Mouse (Mus musculus) heart, embryonic 15.5 days (tissue): ENCODE measurements at regions not wholly inside any gene's neighbourhood (a gene's known extent, or its start where the extent isn't known, plus 50 kb on each side); places are given as distances from the start of the nearest gene placed in this dataset.

Source experiments
- ATAC-seq: fragments of 200-750 bp; cut with Nextera tagmentation; replicated peaks from 2 replicates; pipeline ENCODE4 v1.8.0; 2017; ENCODE audit warnings: low read depth, moderate TSS enrichment; ENCODE audit not compliant: insufficient number of reproducible peaks, insufficient read depth, low FRiP score
- H3K27ac ChIP-seq: fragments of 300-500 bp; sonication (generic); 2 replicates; pipeline ENCODE4 v1.5.1; 2015; ENCODE audit warnings: mild to moderate bottlenecking, inconsistent platforms
- H3K27me3 ChIP-seq: fragments of 300-500 bp; sonication (generic); 2 replicates; pipeline ENCODE4 v1.6.1; 2015; ENCODE audit warnings: inconsistent platforms
- H3K36me3 ChIP-seq: fragments of 300-500 bp; sonication (generic); 2 replicates; pipeline ENCODE4 v1.6.1; 2015; ENCODE audit warnings: mild to moderate bottlenecking, inconsistent platforms
- H3K4me1 ChIP-seq: fragments of 300-500 bp; sonication (generic); replicated peaks from 2 replicates; pipeline ENCODE4 v1.6.1; 2015; ENCODE audit warnings: inconsistent platforms
- H3K4me2 ChIP-seq: fragments of 300-500 bp; sonication (generic); 2 replicates; pipeline ENCODE4 v1.6.1; 2015; ENCODE audit warnings: inconsistent platforms, mild to moderate bottlenecking, moderate library complexity
- H3K4me3 ChIP-seq: fragments of 300-500 bp; sonication (generic); 2 replicates; pipeline ENCODE4 v1.5.1; 2015; ENCODE audit warnings: mild to moderate bottlenecking, inconsistent platforms
- H3K9ac ChIP-seq: fragments of 300-500 bp; sonication (generic); 2 replicates; pipeline ENCODE4 v1.6.1; 2015; ENCODE audit warnings: mild to moderate bottlenecking, inconsistent platforms
- H3K9me3 ChIP-seq: fragments of 300-500 bp; sonication (generic); replicated peaks from 2 replicates; pipeline ENCODE4 v1.6.1; 2016; ENCODE audit warnings: inconsistent platforms
- WGBS: fragments of 180-500 bp; shearing (Covaris S2); methylation state at CpG from one replicate; pipeline ENCODE4 v1.1.7; 2015; ENCODE audit warnings: mixed read lengths; 5-methylcytosine and 5-hydroxymethylcytosine counted together

GRCm38 (mm10) chr8:115968121-115968520, 260.5 kb upstream of the Maf start:
- Histone ChIP-seq H3K4me3 (no peak overlapping the region), H3K4me1 (no peaks in the 10 kb centered on the region), H3K27me3 (no peaks in the 10 kb centered on the region), H3K36me3 (no peaks in the 10 kb centered on the region), H3K9me3 (no peaks in the 10 kb centered on the region), H3K9ac (no peak overlapping the region), H3K4me2 (no peak overlapping the region), H3K27ac (no peak overlapping the region)
- no peak for ATAC-seq
- 88% methylated on average over 5 of the region's 5 CpGs for WGBS

GRCm38 (mm10) chr8:115965981-115966380, 258.4 kb upstream of the Maf start:
- no peaks in the 10 kb centered on the region for H3K36me3 ChIP-seq
- no peak for ATAC-seq
- H3K4me2 ChIP-seq: no peak overlapping the region
- no peaks in the 10 kb centered on the region for H3K4me1 ChIP-seq
- no peaks in the 10 kb centered on the region for H3K27me3 ChIP-seq
- H3K27ac ChIP-seq: no peak overlapping the region
- H3K4me3 ChIP-seq: no peak overlapping the region
- H3K9ac ChIP-seq: no peak overlapping the region
- WGBS: 77% methylated on average over 7 of the region's 7 CpGs
- no peaks in the 10 kb centered on the region for H3K9me3 ChIP-seq

DNA sequence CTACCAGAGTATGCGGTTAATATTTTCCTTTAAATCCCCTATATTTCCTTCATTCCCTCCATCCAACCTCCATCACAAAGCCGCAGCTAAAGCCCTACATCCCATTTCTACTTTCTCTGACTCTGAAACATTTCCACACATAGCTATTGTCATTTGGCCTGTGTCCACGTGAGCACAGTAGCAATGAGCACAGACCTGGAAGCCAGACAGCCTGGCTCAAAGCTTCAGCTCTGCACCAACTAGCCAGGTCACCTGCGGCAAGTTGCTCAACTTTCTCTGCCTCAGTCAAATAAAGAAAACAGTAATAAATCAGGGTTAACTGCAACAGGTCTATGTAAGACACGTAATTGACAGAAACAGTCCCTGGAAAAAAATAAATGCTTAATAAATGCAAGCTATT, 247.8 kb upstream of the Maf start:
- H3K27me3 ChIP-seq: no peaks in the 10 kb centered on the region
- H3K4me2 ChIP-seq: no peak overlapping the region
- H3K27ac ChIP-seq: no peak overlapping the region
- H3K9me3 ChIP-seq: no peaks in the 10 kb centered on the region
- no peak for ATAC-seq
- no peak overlapping the region for H3K4me3 ChIP-seq
- H3K36me3 ChIP-seq: no peaks in the 10 kb centered on the region
- no peaks in the 10 kb centered on the region for H3K4me1 ChIP-seq
- WGBS: 78% methylated on average over 5 of the region's 5 CpGs
- no peak overlapping the region for H3K9ac ChIP-seq

DNA sequence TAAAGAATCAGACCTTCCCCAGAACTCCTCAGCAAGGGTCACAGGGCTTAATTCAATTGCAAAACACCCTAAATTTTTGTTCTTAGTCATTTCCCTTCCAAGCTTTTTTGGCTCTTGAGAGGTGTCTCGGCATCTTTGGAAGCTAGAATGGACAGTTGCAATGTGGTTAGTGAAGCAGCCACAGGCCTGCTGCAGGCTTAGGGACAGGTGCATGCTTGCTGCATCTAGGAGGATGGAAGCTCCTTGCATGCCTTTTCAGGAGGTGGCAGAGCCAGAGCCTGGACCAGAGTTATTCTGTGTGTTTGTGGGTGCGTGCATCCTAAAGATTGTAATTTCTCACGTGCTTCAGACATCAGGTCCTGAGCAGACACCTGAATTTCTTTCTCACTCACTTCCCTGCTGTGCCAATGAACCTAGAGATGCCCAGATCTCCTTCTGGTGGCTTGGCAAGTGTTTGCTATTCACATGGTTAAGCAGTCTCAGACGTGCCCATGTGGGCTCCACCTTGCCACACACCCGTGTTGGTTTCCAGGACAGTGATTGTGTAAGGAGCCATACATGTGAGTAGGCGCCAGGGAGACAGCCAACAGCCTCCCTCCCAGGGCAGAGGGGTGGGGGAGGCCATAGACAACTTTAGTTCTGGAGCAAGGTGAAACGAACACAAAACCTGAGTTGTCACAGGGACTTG, 246.3 kb upstream of the Maf start:
- Histone ChIP-seq H3K27me3 (no peaks in the 10 kb centered on the region), H3K4me2 (no peak overlapping the region), H3K9me3 (no peaks in the 10 kb centered on the region), H3K9ac (no peak overlapping the region), H3K4me3 (no peak overlapping the region), H3K4me1 (no peaks in the 10 kb centered on the region), H3K36me3 (no peaks in the 10 kb centered on the region), H3K27ac (no peak overlapping the region)
- 76% methylated on average over 7 of the region's 7 CpGs for WGBS
- no peak for ATAC-seq

DNA sequence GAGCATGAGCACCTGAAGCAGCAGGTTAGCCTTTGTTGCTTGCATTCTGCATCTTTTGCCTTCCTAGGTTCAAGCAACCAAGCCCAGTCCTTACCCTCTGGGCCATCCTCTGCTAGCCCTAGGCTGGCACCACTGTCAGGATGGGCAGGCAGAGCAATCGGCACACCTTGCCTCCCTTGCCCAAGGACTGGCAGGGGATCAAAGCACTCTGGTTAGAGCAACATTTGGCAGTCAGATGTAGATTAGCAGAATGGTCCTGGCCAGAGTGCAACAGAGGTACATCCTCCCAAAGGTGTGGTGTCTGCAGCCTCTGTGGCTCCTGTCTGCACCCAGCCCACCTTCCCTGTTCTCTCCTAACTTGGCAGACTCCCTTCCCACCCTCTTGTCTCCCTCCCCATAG, 244.9 kb upstream of the Maf start:
- H3K9ac ChIP-seq: no peak overlapping the region
- WGBS: 74% methylated on average over 1 of the region's 1 CpGs
- ATAC-seq: no peak
- H3K36me3 ChIP-seq: no peaks in the 10 kb centered on the region
- H3K27ac ChIP-seq: no peak overlapping the region
- no peaks in the 10 kb centered on the region for H3K4me1 ChIP-seq
- H3K4me2 ChIP-seq: no peak overlapping the region
- H3K9me3 ChIP-seq: no peaks in the 10 kb centered on the region
- no peak overlapping the region for H3K4me3 ChIP-seq
- H3K27me3 ChIP-seq: no peaks in the 10 kb centered on the region

- Histone ChIP-seq H3K4me2 (no peak overlapping the region), H3K4me3 (no peak overlapping the region), H3K36me3 (no peaks in the 10 kb centered on the region), H3K27me3 (no peaks in the 10 kb centered on the region), H3K4me1 (no peaks in the 10 kb centered on the region), H3K9me3 (no peaks in the 10 kb centered on the region), H3K27ac (no peak overlapping the region), H3K9ac (no peak overlapping the region)
- WGBS: 71% methylated on average over 2 of the region's 2 CpGs
- no peak for ATAC-seq
Observed at GRCm38 (mm10) chr8:115948916-115949315, 241.3 kb upstream of the Maf start.

DNA sequence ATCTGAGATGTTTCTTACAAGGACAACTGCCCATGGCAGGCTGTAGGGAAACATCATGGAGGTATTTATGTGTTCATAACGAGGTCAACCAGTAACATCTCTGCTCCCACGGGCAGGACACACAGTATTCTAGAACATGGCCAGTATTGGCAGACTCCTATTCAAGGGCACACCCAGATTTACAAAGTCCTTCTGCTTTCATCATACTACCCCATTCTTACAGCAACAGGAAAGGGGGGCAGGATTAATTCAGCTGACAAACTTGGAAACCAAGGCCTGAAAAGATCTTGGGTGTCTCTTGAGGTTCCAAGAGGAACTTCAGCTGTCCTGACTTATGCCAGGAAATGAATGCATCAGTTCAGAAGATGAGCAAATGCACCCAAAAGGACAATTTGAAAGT, 240.4 kb upstream of the Maf start:
- Histone ChIP-seq H3K4me2 (no peak overlapping the region), H3K4me1 (no peaks in the 10 kb centered on the region), H3K36me3 (no peaks in the 10 kb centered on the region), H3K9me3 (no peaks in the 10 kb centered on the region), H3K27me3 (no peaks in the 10 kb centered on the region), H3K9ac (no peak overlapping the region), H3K27ac (no peak overlapping the region), H3K4me3 (no peak overlapping the region)
- WGBS: 90% methylated on average over 2 of the region's 2 CpGs
- ATAC-seq: no peak

DNA sequence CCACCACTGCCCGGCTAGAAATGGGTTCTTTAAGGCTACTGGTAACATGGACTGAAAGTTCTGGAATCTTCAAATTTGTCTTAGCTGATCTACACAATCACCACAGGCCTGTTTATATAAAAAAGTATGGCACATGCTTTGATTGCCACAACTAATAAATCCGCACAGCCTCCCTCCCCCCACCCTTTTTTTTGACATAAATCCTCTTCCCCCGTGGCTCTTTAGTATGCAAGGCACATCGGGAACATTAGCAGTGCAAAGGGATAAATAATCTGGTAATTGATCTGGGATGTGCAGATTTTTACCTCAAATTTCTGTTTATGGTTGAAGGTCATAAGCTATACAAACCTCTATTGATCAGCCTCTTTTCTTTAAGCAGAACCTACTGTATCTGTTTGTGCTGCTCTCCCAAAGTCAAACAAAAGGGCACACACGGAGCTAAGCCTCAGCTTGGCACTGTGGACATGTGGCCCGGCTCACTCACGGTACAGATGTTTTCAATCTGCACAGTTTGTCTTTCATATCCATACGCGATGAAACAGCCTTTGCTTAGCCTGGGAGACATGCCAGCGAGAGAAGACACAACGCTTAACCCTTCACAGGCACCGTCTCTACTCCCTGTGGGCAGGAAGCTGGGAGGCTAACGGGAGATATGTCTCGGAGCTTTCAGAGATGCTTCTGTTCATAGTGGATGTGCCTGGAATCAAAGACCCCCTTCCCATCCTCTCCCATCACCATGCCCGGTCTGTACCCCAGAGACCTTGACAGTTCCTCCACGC, 235.3 kb upstream of the Maf start:
- H3K4me3 ChIP-seq: no peak overlapping the region
- no peak overlapping the region for H3K9ac ChIP-seq
- no peak overlapping the region for H3K4me2 ChIP-seq
- H3K9me3 ChIP-seq: no peaks in the 10 kb centered on the region
- H3K27ac ChIP-seq: no peak overlapping the region
- H3K36me3 ChIP-seq: no peaks in the 10 kb centered on the region
- H3K27me3 ChIP-seq: no peaks in the 10 kb centered on the region
- H3K4me1 ChIP-seq: no peaks in the 10 kb centered on the region
- WGBS: 38% methylated on average over 16 of the region's 16 CpGs
- ATAC-seq: no peak

DNA sequence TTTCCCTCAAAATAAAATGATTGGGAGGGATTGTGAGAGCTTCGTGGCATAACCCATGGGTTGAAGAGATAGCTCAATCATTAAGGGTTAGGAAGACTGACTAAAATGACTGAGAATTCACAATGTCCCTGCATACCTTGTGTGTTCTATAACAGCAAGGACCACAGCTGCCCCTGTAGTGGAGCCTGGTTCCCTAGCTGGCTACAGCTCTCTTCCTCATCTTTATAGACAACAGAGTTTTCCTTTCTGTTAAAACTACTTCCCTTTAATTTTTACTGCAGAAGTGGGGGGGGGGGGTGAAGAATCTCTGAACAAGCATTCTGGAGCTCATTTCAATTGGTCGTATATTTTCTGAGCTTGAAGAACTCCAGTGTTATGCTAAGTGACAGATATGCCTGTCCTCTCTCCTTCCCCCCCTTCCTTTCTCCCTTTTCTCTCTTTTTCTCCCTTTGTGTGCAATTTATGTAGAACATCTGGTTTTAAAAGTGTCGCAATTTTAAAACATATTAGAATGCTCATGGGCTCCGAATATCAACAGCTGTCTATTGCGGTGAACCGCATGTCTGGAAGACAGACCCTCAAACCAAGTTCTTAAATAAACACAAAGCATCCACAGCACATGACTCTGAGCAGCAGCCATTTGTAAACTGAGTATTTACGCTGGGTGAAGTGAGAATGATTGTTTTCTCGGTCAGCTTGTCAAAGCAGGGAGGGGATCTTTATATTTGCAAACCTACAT, 222.0 kb upstream of the Maf start:
- ATAC-seq: no peak
- no peaks in the 10 kb centered on the region for H3K4me1 ChIP-seq

DNA sequence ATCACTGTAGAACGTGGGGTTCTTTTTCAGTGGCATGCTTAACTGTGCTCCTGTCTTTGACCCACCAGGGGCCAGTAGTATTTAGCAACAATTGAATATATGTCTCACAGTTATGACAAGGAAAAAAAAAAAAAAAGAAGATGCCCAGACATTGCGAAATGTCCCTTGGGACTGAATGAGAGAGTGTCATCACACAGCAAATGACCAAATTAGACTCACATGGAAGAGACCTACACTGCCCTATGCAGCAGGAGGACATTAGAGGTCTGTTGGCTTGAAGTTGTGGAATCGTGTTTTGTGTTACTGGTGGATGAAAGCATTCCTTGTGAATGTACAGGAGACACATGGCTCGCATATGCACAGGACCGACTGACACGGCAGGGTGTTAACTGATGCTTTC, 214.3 kb upstream of the Maf start:
- Histone ChIP-seq H3K4me1 (no peaks in the 10 kb centered on the region), H3K9me3 (no peaks in the 10 kb centered on the region), H3K27ac (no peak overlapping the region), H3K4me2 (no peak overlapping the region), H3K36me3 (no peaks in the 10 kb centered on the region), H3K9ac (no peak overlapping the region), H3K27me3 (no peaks in the 10 kb centered on the region), H3K4me3 (no peak overlapping the region)
- 75% methylated on average over 6 of the region's 6 CpGs for WGBS
- ATAC-seq: no peak

More for the DNA sequence above, 222.0 kb upstream of the Maf start:
- WGBS: 65% methylated on average over 8 of the region's 8 CpGs
- Histone ChIP-seq H3K36me3 (no peaks in the 10 kb centered on the region), H3K27ac (no peak overlapping the region), H3K9ac (no peak overlapping the region), H3K9me3 (no peaks in the 10 kb centered on the region), H3K27me3 (0 out of 2 replicates have a peak, but pooled peaks cover 2% of the 10 kb centered on the region), H3K4me3 (no peak overlapping the region), H3K4me2 (no peak overlapping the region)

- 82% methylated on average over 5 of the region's 5 CpGs for WGBS
- Histone ChIP-seq H3K27me3 (no peaks in the 10 kb centered on the region), H3K9ac (no peak overlapping the region), H3K27ac (no peak overlapping the region), H3K4me1 (no peaks in the 10 kb centered on the region), H3K9me3 (no peaks in the 10 kb centered on the region), H3K4me3 (no peak overlapping the region), H3K36me3 (no peaks in the 10 kb centered on the region), H3K4me2 (no peak overlapping the region)
- ATAC-seq: no peak
Observed at GRCm38 (mm10) chr8:115906650-115907049, 199.1 kb upstream of the Maf start.
